Mouse (Mus musculus) cortical plate, adult 2 months (tissue): ENCODE results near the gene Spata32.

Experiments used
- CTCF ChIP-seq: fragments of 200-500 bp; IDR thresholded peaks from 2 replicates; pipeline ENCODE4 v1.5.1; 2011; ENCODE audit warnings: mild to moderate bottlenecking, control low read depth, low read length; ENCODE audit not compliant: insufficient read depth; ENCODE audit errors: extremely low read depth
- POLR2A ChIP-seq: fragments of 200-500 bp; IDR thresholded peaks from 2 replicates; pipeline ENCODE4 v1.6.1; 2011; ENCODE audit warnings: mild to moderate bottlenecking, low read length, control low read depth; ENCODE audit not compliant: insufficient read depth; ENCODE audit errors: extremely low read depth

DNA sequence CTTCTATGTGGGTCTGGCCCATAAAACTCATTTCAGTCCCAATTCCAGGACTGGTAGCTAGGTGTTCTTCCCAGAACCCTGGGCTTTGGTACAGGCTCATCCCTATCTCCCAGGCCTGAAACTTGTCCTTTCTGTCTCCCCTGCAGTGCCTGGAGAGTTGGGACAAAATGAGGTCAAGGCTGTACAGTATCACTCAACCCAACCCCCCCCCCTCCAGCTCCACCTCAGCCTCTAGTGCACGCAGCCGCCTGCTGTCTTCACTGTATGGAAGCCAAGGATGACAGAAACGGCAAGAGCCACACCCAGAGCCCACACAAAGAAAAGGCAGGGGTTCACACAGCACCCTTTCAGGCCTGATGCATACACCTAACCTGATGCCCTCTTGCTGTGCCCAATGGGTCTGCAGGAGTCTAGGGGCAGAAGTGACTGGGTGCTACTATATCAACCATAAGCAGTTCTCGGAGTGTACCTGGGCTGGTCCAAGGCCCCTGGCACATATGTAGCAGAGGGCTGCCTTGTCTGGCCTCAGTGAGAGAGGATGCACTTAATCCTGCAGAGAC, 28.6 kb upstream of the Spata32 start:
- TF ChIP-seq CTCF, result no peak
- TF ChIP-seq POLR2A, result no peak
